Mouse (Mus musculus) lung, adult 18-20 months (tissue): Measurements from ENCODE around the gene Ehbp1l1.
A peak's percentile ranks its signal among the peaks of the same experiment; 100 is the strongest.
"Not testable (repeated sequence)": the region's sequence is repeated elsewhere in the genome, so short reads cannot be mapped to it uniquely, and the experiment has no call there.

Source experiments
- DNase-seq, 2 experiments: peaks; one replicate each; pipeline ENCODE4 v3.0.0; 2022; ENCODE audit warnings: mixed read lengths in 2 of 2

Ehbp1l1 gene

DNA sequence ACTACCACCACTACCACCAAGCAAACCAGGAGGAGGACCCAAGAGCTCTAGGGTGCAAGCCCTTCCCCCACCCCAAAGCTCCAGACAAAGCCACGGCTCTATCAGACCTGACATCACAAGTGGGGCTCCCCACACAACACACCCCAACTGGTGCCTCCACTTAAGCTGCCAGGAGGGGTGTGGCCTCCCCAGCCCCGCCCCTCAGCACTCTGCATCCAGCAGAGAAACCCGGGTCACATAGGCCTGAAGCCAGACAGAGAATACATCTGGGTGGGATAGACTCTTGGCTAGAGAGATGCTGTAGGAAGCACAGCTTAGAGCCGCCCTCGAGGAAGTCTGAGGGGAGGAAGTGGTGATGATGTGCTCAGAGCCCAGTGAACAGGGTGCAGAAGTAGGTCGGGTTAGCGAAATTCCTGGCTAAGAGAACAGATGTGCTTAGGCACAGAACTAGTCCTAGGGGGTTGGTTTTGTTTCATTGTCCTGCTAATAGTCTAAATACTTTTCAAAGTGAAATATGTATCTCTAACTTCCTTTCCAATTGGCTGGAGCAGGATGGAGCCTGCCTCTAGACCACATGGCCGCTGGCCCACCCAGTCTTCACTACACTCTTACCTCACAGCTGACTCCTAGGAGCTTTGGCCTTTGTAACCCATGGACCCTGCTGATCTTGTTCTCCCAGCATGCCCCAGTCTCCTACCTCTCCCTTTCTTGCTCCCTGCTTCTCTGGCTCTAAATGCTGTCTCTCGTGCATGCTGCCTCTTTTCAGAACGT lies 21.1 kb downstream of the Ehbp1l1 start:
- DNase-seq, result peak; percentile 56 to 71

DNA sequence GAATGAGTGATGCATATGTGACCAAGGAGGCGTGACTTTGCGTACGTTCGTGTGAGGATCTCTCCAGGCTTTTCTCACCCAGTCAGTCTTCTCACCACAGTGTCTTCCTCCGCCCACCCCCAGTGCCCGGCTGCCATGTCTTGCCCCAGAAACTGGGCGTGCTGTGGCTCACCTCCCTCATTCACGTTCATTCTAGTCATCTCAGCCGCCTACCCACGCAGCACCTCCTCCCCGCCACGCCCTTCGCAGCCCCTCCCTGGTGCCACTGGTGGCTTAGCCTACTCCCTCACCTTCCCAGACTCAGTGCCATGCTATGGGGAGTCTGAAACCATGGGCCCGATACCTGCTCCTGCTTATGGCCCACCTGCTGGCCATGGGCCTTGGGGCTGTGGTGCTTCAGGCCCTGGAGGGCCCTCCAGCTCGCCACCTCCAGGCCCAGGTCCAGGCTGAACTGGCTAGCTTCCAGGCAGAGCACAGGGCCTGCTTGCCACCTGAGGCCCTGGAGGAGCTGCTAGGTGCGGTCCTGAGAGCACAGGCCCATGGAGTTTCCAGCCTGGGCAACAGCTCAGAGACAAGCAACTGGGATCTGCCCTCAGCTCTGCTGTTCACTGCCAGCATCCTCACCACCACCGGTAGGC lies 21.8 kb downstream of the Ehbp1l1 start, which contains the start of gene Kcnk7:
Gene Kcnk7, plus strand, starts transcription at position 205 of the 638 bp plus-strand sequence.
- DNase-seq, result peak; percentile 76 to 77

DNA sequence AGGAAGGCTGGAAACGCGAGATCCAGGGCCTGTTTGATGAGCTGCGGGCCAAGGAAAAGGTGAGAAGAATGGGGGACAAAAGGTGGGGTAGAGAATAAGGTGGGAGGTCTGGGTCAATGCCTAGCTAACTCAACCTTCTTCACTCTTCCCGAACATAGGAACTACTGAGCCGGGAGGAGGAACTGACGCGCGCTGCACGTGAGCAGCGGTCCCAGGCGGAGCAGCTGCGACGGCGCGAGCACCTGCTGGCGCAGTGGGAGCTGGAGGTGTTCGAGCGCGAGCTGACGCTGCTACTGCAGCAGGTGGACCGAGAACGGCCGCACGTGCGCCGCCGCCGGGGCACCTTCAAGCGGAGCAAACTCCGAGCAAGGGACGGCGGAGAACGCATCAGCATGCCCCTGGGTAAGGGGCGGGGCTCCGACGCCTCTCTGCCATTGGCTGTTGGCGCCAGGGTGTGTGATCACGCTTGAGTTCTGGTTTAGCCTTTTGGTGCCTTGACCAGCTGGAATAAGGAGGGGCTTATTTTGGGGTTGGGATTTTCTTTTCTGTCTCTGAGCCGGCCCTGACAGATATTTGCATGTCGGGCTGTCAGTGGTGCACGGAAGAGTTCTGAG lies 30.2 kb downstream of the Ehbp1l1 start:
- DNase-seq, result no peak

DNA sequence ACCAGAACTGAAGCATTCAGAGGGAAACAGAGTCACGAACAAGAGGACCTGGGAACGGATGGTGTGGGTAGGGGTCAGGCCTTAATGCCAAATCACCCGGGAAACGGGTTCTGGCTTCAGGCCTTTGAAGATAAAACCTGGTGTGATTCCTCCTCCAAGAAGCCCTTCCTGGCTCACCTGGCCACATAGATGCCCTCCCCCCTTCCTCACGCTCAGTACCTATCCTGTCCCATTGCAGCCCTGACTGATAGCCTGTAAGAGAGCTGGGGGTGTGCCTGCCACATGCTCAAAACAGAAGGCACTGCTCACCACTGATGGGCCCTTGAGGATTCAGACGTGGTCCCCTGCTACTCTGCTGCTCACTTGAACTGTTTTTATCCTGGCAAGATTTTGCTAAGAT lies 32.3 kb downstream of the Ehbp1l1 start:
- DNase-seq, result no peak

DNA sequence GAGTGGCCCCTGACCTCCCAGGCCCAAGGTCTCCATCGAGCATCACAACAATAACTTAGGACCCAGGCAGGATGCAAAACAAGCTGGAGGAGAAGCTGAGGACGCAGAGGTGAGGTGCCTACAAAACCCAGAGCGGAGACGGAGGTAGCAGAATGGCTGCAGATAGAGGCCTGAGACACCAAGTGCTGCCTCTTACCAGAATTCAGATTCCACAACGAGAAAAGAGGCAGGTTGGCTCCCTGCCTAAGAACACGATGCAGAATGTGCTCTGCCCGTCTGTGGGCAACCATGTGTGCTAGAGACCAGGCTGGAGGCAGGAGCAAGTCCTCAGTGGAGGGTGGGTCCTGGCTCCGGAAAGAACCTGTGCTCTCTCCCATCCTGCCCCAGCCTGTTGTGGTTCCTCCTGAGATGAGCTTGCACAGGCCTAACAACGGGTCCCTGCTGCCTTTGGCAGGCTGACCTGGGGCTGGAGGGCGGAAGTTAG lies 33.2 kb downstream of the Ehbp1l1 start:
- peak in 1 of 2 experiments; percentile 23 for DNase-seq

DNA sequence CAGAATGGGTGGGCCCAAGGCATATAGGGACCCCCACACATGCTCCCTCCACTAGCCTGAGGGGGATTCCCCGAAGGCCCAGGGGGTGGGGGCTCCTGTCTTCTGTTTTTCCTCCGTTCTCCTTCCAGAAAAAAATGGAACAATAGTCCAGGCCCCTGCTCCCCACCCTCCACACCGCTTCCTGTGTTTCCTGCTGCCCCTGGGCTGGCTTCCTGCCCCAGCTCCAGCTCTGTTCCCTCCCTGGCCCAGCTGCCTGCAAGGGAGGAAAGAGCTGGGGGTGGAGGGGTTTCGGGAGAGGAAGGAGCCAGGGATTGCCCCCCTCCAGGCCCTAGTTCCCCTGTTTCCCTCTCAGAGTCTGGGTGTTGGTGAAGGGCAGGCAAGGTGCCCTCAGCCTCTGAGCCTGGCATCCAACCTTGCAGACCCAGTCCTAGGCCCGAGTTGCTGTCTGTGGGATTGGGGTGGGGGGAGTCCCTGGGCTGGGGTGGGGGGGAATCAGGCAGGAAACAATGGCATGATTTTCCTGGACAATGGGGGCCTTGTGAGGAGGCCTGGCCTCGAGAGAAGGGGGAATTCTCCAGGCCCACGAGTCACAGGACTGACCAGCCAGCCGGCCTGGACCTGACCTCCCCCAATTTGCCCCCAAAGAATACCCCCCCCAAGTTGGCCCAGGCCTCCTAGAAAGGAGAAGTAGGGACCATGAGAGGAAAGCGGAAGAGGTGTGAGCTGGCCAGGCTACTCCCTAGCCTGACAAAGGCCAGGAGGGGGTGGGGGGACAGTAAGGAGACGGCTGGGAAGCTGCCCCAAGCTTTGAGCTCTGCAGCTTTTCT lies 33.8 kb downstream of the Ehbp1l1 start:
- DNase-seq, result peak; percentile 79 to 83

DNA sequence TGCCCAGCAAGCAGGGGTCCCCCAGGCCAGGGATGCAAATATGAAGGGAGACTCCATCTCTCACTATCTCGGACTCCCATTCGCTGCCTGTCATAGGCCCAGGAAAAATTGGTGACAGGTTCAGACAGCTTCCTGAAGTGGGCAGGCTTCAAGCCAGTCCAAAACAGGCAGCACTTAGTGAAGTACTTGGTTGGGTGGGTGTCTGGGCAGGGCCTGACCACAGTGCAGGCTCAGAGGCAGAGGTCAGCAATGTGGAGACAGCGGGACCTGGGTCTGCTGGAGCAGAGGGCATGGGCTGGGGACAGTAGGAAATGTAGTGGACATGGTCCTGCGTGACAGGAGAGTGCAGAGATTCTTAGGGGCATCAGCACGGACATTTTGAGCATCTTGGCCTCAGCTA lies 34.5 kb downstream of the Ehbp1l1 start:
- DNase-seq, result peak in 1 of 2 experiments; percentile 29

DNA sequence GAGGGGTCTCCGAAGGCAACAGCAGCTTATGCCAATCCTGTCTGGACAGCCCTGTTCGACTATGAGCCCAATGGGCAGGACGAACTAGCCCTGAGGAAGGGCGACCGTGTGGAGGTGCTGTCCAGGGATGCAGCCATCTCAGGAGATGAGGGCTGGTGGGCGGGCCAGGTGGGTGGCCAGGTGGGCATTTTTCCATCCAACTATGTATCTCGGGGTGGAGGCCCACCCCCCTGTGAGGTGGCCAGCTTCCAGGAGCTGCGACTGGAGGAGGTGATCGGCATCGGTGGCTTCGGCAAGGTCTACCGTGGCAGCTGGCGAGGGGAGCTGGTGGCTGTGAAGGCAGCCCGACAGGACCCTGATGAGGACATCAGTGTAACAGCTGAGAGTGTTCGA lies 35.8 kb downstream of the Ehbp1l1 start:
- peak in 1 of 2 experiments; percentile 36 for DNase-seq

DNA sequence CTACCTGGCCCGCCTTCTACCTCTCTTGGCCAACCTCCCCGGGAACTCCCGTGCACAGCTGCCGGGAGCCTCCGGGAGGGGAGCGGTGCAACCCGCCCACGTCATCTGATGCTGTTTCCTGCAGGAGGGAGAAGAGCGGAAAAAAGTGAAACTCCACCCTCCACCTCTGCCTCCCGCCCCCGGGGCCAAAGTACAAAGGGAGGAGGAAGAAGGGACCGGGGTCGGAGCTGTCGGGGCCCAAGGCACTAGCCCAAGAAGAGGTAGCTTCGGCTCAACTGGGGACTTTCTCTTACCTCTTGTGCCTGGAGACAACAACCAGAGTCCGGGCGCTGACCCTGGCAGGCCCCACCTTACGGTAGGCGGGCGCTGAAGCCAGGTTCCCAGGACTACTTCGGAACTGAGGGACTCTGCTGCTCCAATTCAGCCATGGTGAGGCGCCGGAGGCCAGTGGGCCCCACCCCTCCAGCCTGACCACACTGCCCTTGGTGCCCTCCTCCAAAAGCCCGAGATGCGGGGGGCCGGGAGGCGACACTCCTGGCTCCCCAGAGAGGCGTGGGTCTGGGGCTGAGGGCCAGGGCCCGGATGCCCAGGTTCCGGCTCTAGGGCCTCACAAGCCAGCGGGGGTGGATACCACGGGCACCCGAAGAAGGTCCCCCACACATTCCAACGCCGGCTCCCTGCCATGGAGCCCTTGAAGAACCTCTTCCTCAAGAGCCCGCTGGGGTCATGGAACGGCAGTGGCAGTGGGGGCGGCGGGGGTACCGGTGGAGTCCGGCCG lies 36.4 kb downstream of the Ehbp1l1 start:
- peak; percentile 95 to 96 for DNase-seq

DNA sequence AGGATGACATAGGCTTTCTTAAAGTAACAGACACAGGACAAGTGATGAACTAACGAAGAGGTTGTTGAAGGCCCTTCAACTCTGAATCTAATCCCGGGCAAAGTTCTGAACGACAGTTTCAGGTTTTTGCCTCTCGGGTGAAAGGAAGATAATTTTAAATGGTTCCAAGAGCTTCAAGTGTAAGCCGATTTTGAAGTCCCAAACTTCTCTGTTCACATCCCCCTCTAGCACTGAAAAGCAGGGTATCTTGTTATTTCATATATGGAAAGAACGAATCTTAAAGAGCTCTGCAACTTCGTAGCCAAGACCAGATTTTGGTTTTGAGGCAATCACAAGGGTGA lies 37.1 kb downstream of the Ehbp1l1 start:
- DNase-seq, result no peak

DNA sequence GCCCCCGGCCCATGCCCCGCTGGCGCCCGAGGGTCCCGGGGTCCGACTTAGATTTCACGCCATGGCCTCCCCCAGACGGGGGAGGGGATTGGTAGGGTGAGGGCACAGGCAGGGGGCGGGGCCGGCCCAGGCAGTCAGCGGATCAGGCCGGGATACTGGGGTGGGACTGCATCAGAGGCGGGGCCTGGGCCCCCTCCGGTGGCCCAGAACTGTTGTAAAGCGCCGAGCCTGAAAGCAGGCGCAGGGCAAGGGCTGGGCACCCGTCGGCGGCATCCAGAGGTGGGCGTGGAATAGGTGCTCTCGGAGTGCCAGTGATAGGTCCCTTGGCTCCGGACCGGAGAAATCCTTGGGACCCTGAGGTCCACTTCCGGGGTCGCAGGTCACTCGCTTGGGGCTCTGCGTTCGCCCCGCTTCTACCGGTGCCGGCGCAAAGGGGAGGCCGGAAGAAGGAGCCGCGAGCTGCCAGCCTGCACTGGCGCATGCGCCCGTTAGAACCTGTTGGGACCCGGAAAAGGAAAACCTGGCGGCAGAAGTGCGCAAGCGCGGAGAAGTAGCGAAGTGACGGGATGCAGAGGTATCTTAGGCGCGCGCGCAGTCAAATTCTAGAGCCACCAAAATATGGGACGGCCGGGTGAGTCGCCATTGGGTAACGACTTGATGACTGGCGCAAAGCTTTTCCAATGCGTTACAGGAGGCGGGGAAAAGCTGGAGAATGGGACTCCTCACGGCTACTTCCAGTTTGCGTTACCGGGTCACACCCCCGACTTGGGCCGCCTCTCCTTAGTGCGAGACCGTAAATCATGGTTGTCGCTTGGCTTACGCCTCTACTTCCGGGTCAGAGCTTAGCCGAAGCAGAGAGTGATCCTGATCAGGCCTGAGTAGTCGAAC lies 37.7 kb downstream of the Ehbp1l1 start, which contains the start of the genes Map3k11 and Pcnx3:
Gene Map3k11, plus strand, starts transcription at position 543 of the 888 bp plus-strand sequence.
Gene Pcnx3, minus strand, starts transcription at position 709 of the 888 bp plus-strand sequence.
- DNase-seq, result peak; percentile 98 to 99

DNA sequence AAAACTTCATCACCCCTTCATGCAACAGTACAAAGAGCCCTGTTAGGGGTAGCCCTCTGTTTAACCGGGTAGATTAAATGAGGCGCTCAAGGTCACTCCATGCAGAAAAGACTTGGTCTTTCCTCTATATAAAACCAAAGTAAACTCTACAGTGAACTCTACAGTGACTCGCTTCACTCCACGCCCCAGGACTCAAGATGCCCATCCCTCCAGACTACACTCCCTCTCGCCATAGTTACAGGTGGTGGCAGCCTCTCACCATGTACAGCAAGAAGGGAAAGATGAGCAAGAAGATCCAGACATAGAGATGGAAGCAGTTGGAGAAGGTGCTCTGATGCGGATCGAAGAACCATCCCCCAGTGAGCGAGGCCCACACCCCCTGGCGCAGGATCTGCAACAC lies 38.4 kb downstream of the Ehbp1l1 start:
- no peak for DNase-seq

DNA sequence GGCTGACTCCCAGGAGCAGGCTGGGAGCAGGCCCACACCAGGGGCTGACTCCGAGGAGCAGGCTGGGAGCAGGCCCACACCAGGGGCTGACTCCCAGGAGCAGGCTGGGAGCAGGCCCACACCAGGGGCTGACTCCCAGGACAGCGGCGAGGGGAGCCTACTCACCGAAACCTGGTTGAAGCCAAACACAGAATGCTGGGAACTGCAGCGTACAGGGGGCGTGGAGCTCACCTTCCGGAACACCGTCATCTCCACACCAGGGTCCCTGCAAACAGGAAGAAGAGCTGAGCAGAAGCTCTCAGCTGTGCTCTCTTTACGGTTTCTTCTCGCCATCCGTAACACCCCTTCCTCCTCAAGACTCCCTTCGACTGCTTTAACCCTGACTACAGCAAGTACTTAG lies 39.2 kb downstream of the Ehbp1l1 start:
- not testable (repeated sequence) for DNase-seq

DNA sequence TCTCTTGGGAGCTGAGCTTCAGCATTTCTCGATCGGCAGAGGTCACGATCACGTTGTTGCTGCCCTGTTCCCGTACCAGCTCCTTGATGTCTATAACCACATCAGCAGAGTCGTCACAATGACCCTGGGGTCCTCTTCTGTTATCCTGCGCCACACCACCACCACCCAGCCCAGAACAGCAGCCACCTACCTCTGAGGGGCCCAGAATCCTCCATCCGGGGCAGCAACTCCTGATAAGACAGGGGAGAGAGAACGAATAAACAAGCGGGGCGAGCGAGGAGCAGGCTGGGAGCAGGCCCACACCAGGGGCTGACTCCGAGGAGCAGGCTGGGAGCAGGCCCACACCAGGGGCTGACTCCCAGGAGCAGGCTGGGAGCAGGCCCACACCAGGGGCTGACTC lies 39.7 kb downstream of the Ehbp1l1 start:
- DNase-seq, result no peak

DNA sequence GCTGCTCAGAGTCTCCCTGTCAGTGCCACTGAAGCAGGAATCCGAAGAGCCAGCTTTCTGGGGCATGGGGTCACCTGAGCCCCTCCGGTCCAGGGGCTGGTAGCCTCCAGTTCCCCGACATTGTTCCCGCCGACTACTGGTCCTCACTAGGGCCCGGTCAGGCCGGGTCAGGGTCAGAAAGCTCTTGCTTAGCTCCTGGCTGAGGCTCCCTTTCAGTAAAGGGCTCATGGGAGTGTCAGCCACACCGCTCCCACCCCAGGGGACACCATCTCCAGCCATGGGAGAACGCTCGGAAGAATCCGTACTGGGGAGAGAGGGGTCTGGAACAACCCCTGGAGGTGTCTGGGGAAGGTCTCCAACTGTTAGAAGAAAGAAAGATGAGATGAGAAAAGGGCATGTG lies 40.3 kb downstream of the Ehbp1l1 start:
- no peak for DNase-seq

DNA sequence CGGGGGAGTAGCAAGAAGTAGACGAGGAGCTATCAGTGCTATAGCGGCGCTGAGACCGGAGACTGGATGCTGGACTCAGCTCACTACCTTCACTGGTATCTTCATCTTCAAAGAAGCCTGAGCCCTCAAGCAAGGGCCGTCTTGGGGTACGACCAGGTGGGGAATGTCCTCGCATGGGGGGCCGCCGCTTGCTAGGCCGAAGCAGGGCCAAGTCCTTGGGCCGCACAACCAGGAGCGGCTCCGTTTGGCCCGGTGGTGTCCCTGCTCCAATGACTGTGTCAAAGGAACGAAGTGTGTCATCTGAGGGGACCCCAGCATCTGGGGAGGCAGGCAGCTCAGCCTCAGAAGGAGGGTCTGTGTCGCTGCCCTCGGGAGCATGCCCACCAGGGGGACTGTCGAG lies 40.7 kb downstream of the Ehbp1l1 start:
- no peak for DNase-seq

DNA sequence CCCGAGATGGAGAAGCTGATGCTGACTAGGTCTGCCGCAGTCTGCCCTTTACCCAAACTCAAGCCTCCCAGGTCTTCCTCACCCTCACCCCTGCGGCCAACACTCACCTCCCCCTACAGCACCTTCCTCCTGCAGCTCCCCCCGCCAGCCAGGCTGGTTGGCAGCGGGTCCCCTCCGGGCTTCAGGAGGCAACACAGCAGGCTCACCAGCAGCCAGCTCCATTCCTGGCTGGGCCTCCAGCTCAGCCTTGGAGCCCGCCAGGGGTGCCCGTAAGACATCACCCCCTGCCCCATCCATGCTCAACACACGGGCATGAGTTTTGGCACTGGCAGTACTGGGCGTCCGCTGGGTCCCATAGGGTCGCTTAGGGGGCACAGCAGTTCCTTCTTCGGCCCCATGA lies 41.1 kb downstream of the Ehbp1l1 start:
- DNase-seq, result no peak

DNA sequence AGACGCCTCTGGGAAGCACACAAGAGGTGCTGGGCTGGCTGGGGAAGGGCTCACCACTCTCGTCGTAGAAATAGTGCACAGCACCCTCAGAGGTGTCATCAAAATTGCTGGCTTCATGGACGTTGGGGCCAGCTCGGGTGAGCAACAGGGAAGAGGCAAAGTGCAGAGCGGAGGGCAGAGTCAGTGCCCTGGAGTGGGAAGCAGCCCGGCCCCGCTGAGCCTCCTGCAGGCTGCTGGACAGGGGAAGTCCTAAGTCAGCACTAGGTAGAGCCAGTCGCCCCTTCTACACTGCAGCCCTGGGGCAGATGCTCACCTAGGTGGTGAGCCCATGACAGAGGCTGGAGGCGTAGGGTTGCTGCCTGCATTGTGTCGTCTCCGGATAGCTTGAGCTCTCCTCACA lies 41.9 kb downstream of the Ehbp1l1 start:
- no peak for DNase-seq

DNA sequence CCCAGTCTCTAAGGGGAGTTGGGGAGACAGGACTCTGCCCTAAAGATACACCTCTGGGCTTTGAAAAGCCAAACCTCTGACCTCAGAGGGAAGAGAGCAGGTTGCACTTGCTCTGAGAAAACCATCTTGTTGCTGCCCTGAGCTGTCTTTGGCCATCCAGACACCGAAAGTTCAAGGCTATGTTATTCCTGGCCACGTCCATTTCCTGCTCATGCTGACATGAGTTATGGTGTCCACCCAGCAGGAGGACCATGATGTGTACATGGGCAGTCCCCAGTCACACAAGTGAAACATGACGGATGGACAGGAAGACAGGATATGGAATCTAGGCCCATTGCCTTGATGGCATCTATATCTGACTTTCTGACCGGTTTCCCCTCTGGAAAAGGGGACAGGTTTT lies 45.7 kb downstream of the Ehbp1l1 start:
- no peak for DNase-seq

DNA sequence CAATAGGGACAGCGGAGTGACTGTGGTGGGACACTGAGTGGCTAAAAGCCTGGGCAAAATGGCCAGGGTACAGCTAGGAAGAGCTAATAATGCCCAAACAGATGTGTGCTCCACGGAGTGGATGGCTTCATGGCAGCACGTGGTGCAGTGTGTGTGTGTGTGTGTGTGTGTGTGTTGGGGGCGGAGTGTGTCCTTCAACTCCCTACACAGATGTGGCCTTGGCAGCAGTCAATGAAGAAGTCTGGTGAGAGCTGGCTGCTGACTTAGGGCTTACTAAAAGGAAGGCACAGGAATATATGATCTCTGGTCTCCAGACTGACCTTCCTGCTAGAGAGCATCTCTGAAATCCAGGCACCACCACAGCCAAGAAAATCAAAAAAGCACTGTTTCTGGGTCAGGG lies 57.7 kb downstream of the Ehbp1l1 start:
- no peak for DNase-seq

DNA sequence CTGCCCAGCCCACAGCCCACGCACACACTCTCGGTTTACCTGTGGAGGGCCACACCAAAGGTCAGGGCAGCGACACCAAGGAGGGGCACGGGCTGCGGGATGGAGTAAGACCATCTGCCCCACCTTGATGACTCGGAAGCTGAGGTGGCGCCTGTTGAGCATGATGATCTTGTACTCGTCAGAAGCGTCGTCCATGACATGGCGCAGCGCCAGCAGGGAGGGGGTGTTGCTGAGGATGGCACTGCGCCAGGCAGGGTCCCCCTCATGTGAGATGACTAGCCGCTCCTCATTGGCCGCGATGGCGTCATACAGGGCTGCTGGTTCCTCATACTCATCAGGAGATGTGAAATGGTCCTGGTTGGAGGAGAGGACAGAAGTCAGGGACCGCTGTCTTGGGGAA lies 59.7 kb downstream of the Ehbp1l1 start:
- DNase-seq, result no peak
